Mouse (Mus musculus) embryonic fibroblast, embryonic 13.5 days (primary cell): ENCODE data around the gene Col25a1. TPM values are rescaled to one million over a fixed set of nuclear protein-coding genes. Genes with fewer than 3 reads are reported as not detected.

Experiments used
- H3K27ac ChIP-seq: 2 replicates; pipeline ENCODE4 v1.5.1; 2012; ENCODE audit warnings: low read length, control low read depth, inconsistent platforms; ENCODE audit not compliant: insufficient read depth
- H3K4me1 ChIP-seq: 2 replicates; pipeline ENCODE4 v1.6.1; 2011; ENCODE audit warnings: low read length; ENCODE audit not compliant: control insufficient read depth, insufficient read depth
- H3K4me3 ChIP-seq: 2 replicates; pipeline ENCODE4 v1.5.1; 2011; ENCODE audit warnings: mild to moderate bottlenecking, control low read depth, low read length; ENCODE audit not compliant: insufficient read depth
- CTCF ChIP-seq: IDR thresholded peaks from 2 replicates; pipeline ENCODE4 v1.5.1; 2011; ENCODE audit warnings: mild to moderate bottlenecking, control low read depth, low read length, moderate library complexity, borderline replicate concordance; ENCODE audit not compliant: insufficient read depth
- POLR2A ChIP-seq: IDR thresholded peaks from 2 replicates; pipeline ENCODE4 v1.6.1; 2011; ENCODE audit warnings: low read depth, mild to moderate bottlenecking, control low read depth, low read length, moderate library complexity
- polyA plus RNA-seq: library from polyadenylated mRNA; stranded (reverse); fragments of >200 nt; gene quantifications from 2 replicates; pipeline ENCODE4 v1.2.4, GENCODE M21; 2011; ENCODE audit warnings: low read depth; ENCODE audit not compliant: missing spikeins, insufficient read length

The Col25a1 gene
- polyA plus RNA-seq, 1 experiment: 5.0 TPM

- no peaks in the 10 kb centered on the region for H3K4me1 ChIP-seq
- TF ChIP-seq CTCF (no peak), POLR2A (no peak)
- no peak overlapping the region for H3K4me3 ChIP-seq
- no peak overlapping the region for H3K27ac ChIP-seq
These were observed 351.2 kb downstream of the Col25a1 start for GRCm38 (mm10) chr3:130482513-130482912.

DNA sequence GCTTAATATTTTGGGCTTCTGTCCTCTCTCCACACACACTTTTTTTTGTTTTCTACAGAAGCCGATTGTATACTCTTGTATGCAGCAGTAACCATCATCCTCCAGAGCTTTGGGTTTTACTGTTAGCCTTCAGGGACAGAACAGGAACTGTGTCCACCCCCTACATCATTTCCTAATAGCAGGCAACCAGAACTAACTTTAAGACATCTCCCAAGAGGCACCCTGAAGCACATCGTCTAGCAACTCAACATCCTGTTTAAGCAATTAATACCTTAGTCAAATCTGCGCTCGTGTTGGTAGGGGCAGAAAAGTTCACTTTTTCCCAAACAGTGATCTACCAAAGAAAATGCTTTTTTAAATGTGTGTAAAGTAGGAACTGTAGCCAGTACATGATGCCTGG lies 357.5 kb downstream of the Col25a1 start:
- TF ChIP-seq POLR2A: no peak
- TF ChIP-seq CTCF: no peak
- Histone ChIP-seq H3K4me3 (no peak overlapping the region), H3K4me1 (no peaks in the 10 kb centered on the region), H3K27ac (no peak overlapping the region)

- H3K4me3 ChIP-seq: no peak overlapping the region
- no peak for TF ChIP-seq POLR2A
- TF ChIP-seq CTCF: no peak
These were observed 362.9 kb downstream of the Col25a1 start for GRCm38 (mm10) chr3:130494192-130494591.

GRCm38 (mm10) chr3:130494665-130495396 lies 363.5 kb downstream of the Col25a1 start:
- no peak overlapping the region for H3K4me3 ChIP-seq
- TF ChIP-seq POLR2A (no peak), CTCF (no peak)
- H3K27ac ChIP-seq: no peak overlapping the region
- no peaks in the 10 kb centered on the region for H3K4me1 ChIP-seq

More at GRCm38 (mm10) chr3:130494192-130494591, 362.9 kb downstream of the Col25a1 start:
- Histone ChIP-seq H3K4me1 (no peaks in the 10 kb centered on the region), H3K27ac (no peak overlapping the region)

GRCm38 (mm10) chr3:130497036-130497435 lies 365.7 kb downstream of the Col25a1 start:
- TF ChIP-seq POLR2A: no peak
- TF ChIP-seq CTCF: no peak

GRCm38 (mm10) chr3:130501713-130502112 lies 370.4 kb downstream of the Col25a1 start:
- no peak overlapping the region for H3K27ac ChIP-seq
- no peak for TF ChIP-seq POLR2A
- TF ChIP-seq CTCF: no peak
- no peaks in the 10 kb centered on the region; the same call in 1 of the 2 replicates for H3K4me1 ChIP-seq
- H3K4me3 ChIP-seq: no peak overlapping the region

More at GRCm38 (mm10) chr3:130497036-130497435, 365.7 kb downstream of the Col25a1 start:
- Histone ChIP-seq H3K4me1 (no peaks in the 10 kb centered on the region; the same call in 1 of the 2 replicates), H3K27ac (no peak overlapping the region), H3K4me3 (no peak overlapping the region)

GRCm38 (mm10) chr3:130508330-130508729 lies 377.0 kb downstream of the Col25a1 start:
- Histone ChIP-seq H3K4me3 (no peak overlapping the region), H3K4me1 (no peaks in the 10 kb centered on the region), H3K27ac (no peak overlapping the region)
- TF ChIP-seq CTCF: no peak
- no peak for TF ChIP-seq POLR2A

- Histone ChIP-seq H3K27ac (no peak overlapping the region), H3K4me3 (no peak overlapping the region), H3K4me1 (no peaks in the 10 kb centered on the region)
- no peak for TF ChIP-seq POLR2A
- TF ChIP-seq CTCF: no peak
These were observed 387.2 kb downstream of the Col25a1 start for GRCm38 (mm10) chr3:130518457-130518879.

- no peak overlapping the region for H3K27ac ChIP-seq
- TF ChIP-seq POLR2A (no peak), CTCF (no peak)
- no peaks in the 10 kb centered on the region for H3K4me1 ChIP-seq
- H3K4me3 ChIP-seq: no peak overlapping the region
These were observed 390.7 kb downstream of the Col25a1 start for GRCm38 (mm10) chr3:130521834-130522476.

DNA sequence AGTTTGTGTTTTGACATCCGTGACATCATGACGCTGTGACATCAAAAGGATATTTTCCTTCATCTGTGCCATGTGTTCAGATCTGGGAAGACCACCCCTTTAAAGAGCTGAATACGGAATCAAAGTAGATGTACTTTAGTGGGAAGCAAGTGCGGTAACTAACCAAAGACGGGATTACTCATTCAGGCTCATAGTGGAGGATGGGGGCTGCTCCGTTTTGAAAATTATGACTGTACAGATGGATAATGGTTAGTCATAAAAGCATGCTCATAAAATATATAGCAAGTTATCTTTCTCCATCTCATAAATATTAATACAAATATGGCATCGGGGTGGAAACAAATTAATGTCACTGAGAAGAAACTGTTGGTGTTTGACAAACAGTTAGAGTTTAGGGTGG lies 391.7 kb downstream of the Col25a1 start:
- TF ChIP-seq POLR2A (no peak), CTCF (no peak)
- Histone ChIP-seq H3K27ac (no peak overlapping the region), H3K4me3 (no peak overlapping the region), H3K4me1 (no peaks in the 10 kb centered on the region)
